ENCODE assay signal across 10 mouse cellular contexts in the genomic region with DNA sequence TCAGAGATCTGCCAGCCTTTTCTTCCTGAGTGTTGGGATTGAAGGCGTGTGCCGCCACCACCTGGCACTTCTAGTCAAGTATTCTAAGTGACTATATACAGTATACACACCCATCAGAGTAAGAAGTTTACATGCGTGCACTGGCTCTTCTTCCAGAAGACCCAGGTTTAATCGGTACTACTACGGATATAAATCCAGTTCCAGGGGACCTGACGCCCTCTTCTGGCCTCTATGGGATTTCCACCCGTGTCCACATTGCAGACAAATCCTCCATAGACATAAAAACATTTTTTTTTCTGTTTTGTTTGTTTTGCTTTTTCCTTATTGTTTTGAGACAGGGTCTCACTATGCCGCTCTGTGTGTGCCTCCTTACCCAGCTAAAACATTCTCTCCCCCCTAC. TPM values are rescaled to one million over a fixed set of nuclear protein-coding genes. Genes with fewer than 3 reads are reported as not detected.
DNase-seq lines count a peak whose midpoint lies in the region; ATAC-seq and TF ChIP-seq lines count a peak whose summit lies in the region.
"Had no signal": no experiment of that assay in that cellular context is flagged by ENCODE, and none has a peak within 500 bp of the region (broad histone marks: within the 10 kb centered on the region; RNA-seq: fewer than 3 reads in every experiment).

No protein-coding gene starts in this region.

- H3K36me3 ChIP-seq in G1E (replicated peaks): peaks cover 37% of the 10 kb centered on the region

- no peak for ATAC-seq in G1E (ENCODE audit: extremely low read depth, insufficient number of reproducible peaks, low FRiP score, poor library complexity, severe bottlenecking)

- H3K27me3 ChIP-seq in G1E (ENCODE audit: insufficient read depth, low read length): no peaks in the 10 kb centered on the region; the same call in 1 of the 2 replicates
- H3K27me3 ChIP-seq: lung, embryonic 15.5 days had no signal

- DNase-seq in left cerebral cortex, adult 2 months (ENCODE audit: extremely low spot score in 1 of 2, low spot score in 2 of 2): no peak
- no peak for DNase-seq in left cerebral cortex, postnatal 4 days
- no peak for DNase-seq in G1E (ENCODE audit: low spot score)
- DNase-seq in brain, embryonic 14.5 days (ENCODE audit: low read depth): peak; percentile 48
- peak; percentile 39 for DNase-seq in lung, postnatal 14 days
- DNase-seq in adipocyte (ENCODE audit: low spot score): no peak
- no peak for DNase-seq in right cerebral cortex, postnatal 4 days

- TF ChIP-seq POLR2A in brain, embryonic 14.5 days (IDR thresholded peaks at IDR 0.05; ENCODE audit: borderline replicate concordance, extremely low read depth, insufficient read depth, insufficient read length, poor library complexity, severe bottlenecking): no peak

- peak; percentile 46 for TF ChIP-seq CTCF in left cerebral cortex, adult 2 months (IDR thresholded peaks at IDR 0.05)
- TF ChIP-seq CTCF in G1E (IDR thresholded peaks at IDR 0.05; ENCODE audit: low read depth, low read length): peak; percentile 9; the same call in 1 of the 2 replicates
- peak; percentile 42; the same call in 1 of the 2 replicates for TF ChIP-seq CTCF in brain, embryonic 14.5 days (IDR thresholded peaks at IDR 0.05; ENCODE audit: borderline replicate concordance, extremely low read depth, insufficient read depth, insufficient read length)

- H3K9me3 ChIP-seq in G1E (replicated peaks): no peaks in the 10 kb centered on the region
- H3K9me3 ChIP-seq: lung, embryonic 15.5 days had no signal

- H3K27ac ChIP-seq in left cerebral cortex, adult 2 months: no peak overlapping the region
- H3K27ac ChIP-seq: lung, embryonic 15.5 days had no signal

- intact Hi-C loops in left cerebral cortex, adult 2 months (cut with DNase I): no loop called here
- intact Hi-C loops in left cerebral cortex, postnatal 4 days (cut with DNase I): no loop called here

- H3K4me1 ChIP-seq in G1E (ENCODE audit: insufficient read depth, low read depth, low read length): peaks cover 19% of the 10 kb centered on the region

- H3K4me3 ChIP-seq in left cerebral cortex, adult 2 months: no peak overlapping the region
- H3K4me3 ChIP-seq in G1E (ENCODE audit: low read depth, low read length): no peak overlapping the region
- H3K4me3 ChIP-seq: lung, embryonic 15.5 days had no signal

RNA-seq across cellular contexts. Expression of a gene that starts 11.4 kb away (rescaled TPM):
- 10 to 100 TPM; 18.8 to 22.1 TPM for total RNA-seq in left cerebral cortex, adult 2 months (2021)
- total RNA-seq in left cerebral cortex, postnatal 4 days (2021): 1 to 10 TPM; 1.6 to 2.3 TPM
- total RNA-seq in G1E (2014; fragmentation: Nextera tagmentation) (0.24 TPM in 1 of 2 replicates, not detected in the other), G1E (2017) (0.11 and 0.35 TPM in 2 replicates)
- 0.93 and 0.94 TPM in 2 replicates for polyA plus RNA-seq in G1E (2012)
- 6.3 and 7.1 TPM in 2 replicates for polyA plus RNA-seq in brain, embryonic 14.5 days (2012; rRNA removed)

RNA-seq across cellular contexts. Expression of a gene that starts 16.6 kb away (rescaled TPM):
- total RNA-seq in left cerebral cortex, adult 2 months (2021): 10 to 100 TPM; 41.6 to 47.3 TPM
- total RNA-seq in left cerebral cortex, postnatal 4 days (2021): 10 to 100 TPM; 18.8 to 19.1 TPM
- total RNA-seq in G1E (2014; fragmentation: Nextera tagmentation) (11.6 and 12.6 TPM in 2 replicates), G1E (2017) (17.2 and 19.7 TPM in 2 replicates)
- polyA plus RNA-seq in G1E (2012): 9.2 and 12.0 TPM in 2 replicates
- polyA plus RNA-seq in brain, embryonic 14.5 days (2012; rRNA removed): 28.0 and 29.6 TPM in 2 replicates

RNA-seq across cellular contexts. Expression of a gene that starts 22.1 kb away (rescaled TPM):
- not detected for total RNA-seq in left cerebral cortex, adult 2 months (2021)
- total RNA-seq in left cerebral cortex, postnatal 4 days (2021): not detected
- total RNA-seq in G1E (2014; fragmentation: Nextera tagmentation) (not detected in 2 replicates), G1E (2017) (0.44 TPM in 1 of 2 replicates, not detected in the other)
- not detected in 2 replicates for polyA plus RNA-seq in G1E (2012)
- polyA plus RNA-seq in brain, embryonic 14.5 days (2012; rRNA removed): not detected in 2 replicates
- total RNA-seq: common myeloid progenitor, adult 5-6 weeks had no signal
- polyA plus RNA-seq: heart, embryonic 16.5 days; lung, embryonic 15.5 days had no signal

RNA-seq across cellular contexts. Expression of a gene that starts 24.4 kb away (rescaled TPM):
- 10 to 100 TPM; 14.5 to 17.2 TPM for total RNA-seq in left cerebral cortex, adult 2 months (2021)
- 1 to 10 TPM; 3.1 to 5.2 TPM for total RNA-seq in left cerebral cortex, postnatal 4 days (2021)
- total RNA-seq in G1E (2014; fragmentation: Nextera tagmentation) (not detected in 2 replicates), G1E (2017) (0.06 TPM in 1 of 2 replicates, not detected in the other)
- polyA plus RNA-seq in G1E (2012): 0.18 and 0.22 TPM in 2 replicates
- polyA plus RNA-seq in brain, embryonic 14.5 days (2012; rRNA removed): 6.3 and 6.6 TPM in 2 replicates

RNA-seq across cellular contexts. Expression of a gene that starts 24.9 kb away (rescaled TPM):
- total RNA-seq in left cerebral cortex, adult 2 months (2021): under 1 TPM; 0.34 to 0.42 TPM
- total RNA-seq in left cerebral cortex, postnatal 4 days (2021): under 1 TPM in 1 of 2 experiments, not detected in 1; 0.22 TPM
- total RNA-seq in G1E (2014; fragmentation: Nextera tagmentation) (not detected in 2 replicates), G1E (2017) (0.05 and 0.12 TPM in 2 replicates)
- polyA plus RNA-seq in G1E (2012): not detected in 2 replicates
- 0.14 and 0.40 TPM in 2 replicates for polyA plus RNA-seq in brain, embryonic 14.5 days (2012; rRNA removed)
- total RNA-seq: common myeloid progenitor, adult 5-6 weeks had no signal

Comparison
In these comparisons a context has a peak if more than half of its experiments do, and no peak if none do; other contexts are left out.
1. RNA of a gene that starts 11.4 kb away (total RNA-seq): 18.8 to 22.1 TPM in left cerebral cortex, adult 2 months; 1.6 to 2.3 TPM in left cerebral cortex, postnatal 4 days and 0.11 to 0.35 TPM in G1E; every median in the first group is over 4 times any median in the second.
2. DNase-seq: peak in brain, embryonic 14.5 days (single experiment) and lung, postnatal 14 days (single experiment); none in left cerebral cortex, adult 2 months (0 of 2), left cerebral cortex, postnatal 4 days (single experiment), G1E (single experiment), adipocyte (single experiment) and right cerebral cortex, postnatal 4 days (single experiment).
3. Peak in every context shown above with its lines, with median percentiles within 50 percentile points of each other: CTCF ChIP-seq.